Mouse (Mus musculus) limb, embryonic 13.5 days (tissue): ENCODE data around the gene Sox14. TPM values are rescaled to one million over a fixed set of nuclear protein-coding genes. Genes with fewer than 3 reads are reported as not detected.

Experiments
- ATAC-seq: fragments of 200-750 bp; cut with Nextera tagmentation; 2 replicates; pipeline ENCODE4 v1.8.0; 2017; ENCODE audit warnings: low read depth, moderate number of reproducible peaks, moderate TSS enrichment; ENCODE audit not compliant: low FRiP score
- H3K27ac ChIP-seq: fragments of 300-500 bp; sonication (generic); 2 replicates; pipeline ENCODE4 v1.5.1; 2015; ENCODE audit warnings: inconsistent platforms, mild to moderate bottlenecking, moderate library complexity
- H3K27me3 ChIP-seq: fragments of 300-500 bp; sonication (generic); 2 replicates; pipeline ENCODE4 v1.6.1; 2015; ENCODE audit warnings: mild to moderate bottlenecking, inconsistent platforms
- H3K36me3 ChIP-seq: fragments of 300-500 bp; sonication (generic); 2 replicates; pipeline ENCODE4 v1.6.1; 2015; ENCODE audit warnings: inconsistent platforms, mild to moderate bottlenecking, moderate library complexity
- H3K4me1 ChIP-seq: fragments of 300-500 bp; sonication (generic); 2 replicates; pipeline ENCODE4 v1.6.1; 2015; ENCODE audit warnings: inconsistent platforms
- H3K4me2 ChIP-seq: fragments of 300-500 bp; sonication (generic); replicated peaks from 2 replicates; pipeline ENCODE4 v1.6.1; 2015; ENCODE audit warnings: inconsistent platforms, mild to moderate bottlenecking, moderate library complexity
- H3K4me3 ChIP-seq: fragments of 300-500 bp; sonication (generic); 2 replicates; pipeline ENCODE4 v1.5.1; 2015; ENCODE audit warnings: moderate library complexity, mild to moderate bottlenecking, inconsistent platforms
- H3K9ac ChIP-seq: fragments of 300-500 bp; sonication (generic); 2 replicates; pipeline ENCODE4 v1.6.1; 2015; ENCODE audit warnings: mild to moderate bottlenecking, inconsistent platforms
- H3K9me3 ChIP-seq: fragments of 300-500 bp; sonication (generic); 2 replicates; pipeline ENCODE4 v1.6.1; 2016; ENCODE audit warnings: inconsistent platforms
- WGBS: fragments of 180-500 bp; shearing (Covaris S2); methylation state at CpG from one replicate; pipeline ENCODE4 v1.1.7; 2015; 5-methylcytosine and 5-hydroxymethylcytosine counted together
- polyA plus RNA-seq: library from polyadenylated mRNA; unstranded; fragments of >200 nt; fragmentation: Nextera tagmentation; extraction: Ambion mirVana; gene quantifications from 2 replicates; pipeline ENCODE4 v1.2.1, GENCODE M21; 2015

Sox14 gene
- 0.06 and 0.18 TPM in 2 replicates for polyA plus RNA-seq

GRCm38 (mm10) chr9:99875618-99876372, at the start of gene Sox14:
Gene Sox14, minus strand, starts transcription at chr9:99876170.
- WGBS, result 1% methylated on average over 47 of the region's 47 CpGs
- Histone ChIP-seq H3K27me3 (peaks cover 100% of the 10 kb centered on the region), H3K27ac (no peak within 1 kb of the TSS), H3K4me2 (peak within 1 kb of the TSS; percentile 62), H3K9ac (0 out of 2 replicates have a peak within 1 kb of the TSS, but pooled peaks have one; percentile 19), H3K4me1 (peaks cover 45% of the 10 kb centered on the region), H3K36me3 (no peaks in the 10 kb centered on the region), H3K4me3 (peak within 1 kb of the TSS; percentile 36), H3K9me3 (no peaks in the 10 kb centered on the region)
- peak; percentile 62; the same call in 1 of the 2 replicates for ATAC-seq

GRCm38 (mm10) chr9:99879311-99879710, 3.3 kb upstream of the Sox14 start:
- peak overlapping the region; percentile 23; the same call in 1 of the 2 replicates for H3K4me2 ChIP-seq
- H3K9me3 ChIP-seq, result no peaks in the 10 kb centered on the region

GRCm38 (mm10) chr9:99878588-99878987, 2.6 kb upstream of the Sox14 start:
- H3K27ac ChIP-seq, result no peak overlapping the region
- H3K4me1 ChIP-seq, result peaks cover 32% of the 10 kb centered on the region
- H3K27me3 ChIP-seq, result peaks cover 90% of the 10 kb centered on the region
- no peak overlapping the region for H3K4me3 ChIP-seq
- ATAC-seq, result no peak
- no peaks in the 10 kb centered on the region for H3K9me3 ChIP-seq
- no peak overlapping the region for H3K4me2 ChIP-seq
- no peaks in the 10 kb centered on the region for H3K36me3 ChIP-seq
- no peak overlapping the region for H3K9ac ChIP-seq
- WGBS, result 10% methylated on average over 5 of the region's 5 CpGs

More at GRCm38 (mm10) chr9:99879311-99879710, 3.3 kb upstream of the Sox14 start:
- H3K36me3 ChIP-seq, result no peaks in the 10 kb centered on the region
- H3K27ac ChIP-seq, result no peak overlapping the region
- H3K9ac ChIP-seq, result no peak overlapping the region
- H3K27me3 ChIP-seq, result peaks cover 83% of the 10 kb centered on the region
- 1% methylated on average over 14 of the region's 14 CpGs for WGBS
- peak overlapping the region; percentile 10; the same call in 1 of the 2 replicates for H3K4me3 ChIP-seq
- ATAC-seq, result no peak
- peaks cover 32% of the 10 kb centered on the region for H3K4me1 ChIP-seq

GRCm38 (mm10) chr9:99877056-99877546, 1.1 kb upstream of the Sox14 start:
- no peak overlapping the region for H3K27ac ChIP-seq
- H3K4me3 ChIP-seq, result 0 out of 2 replicates have a peak overlapping the region, but pooled peaks have one; percentile 2
- no peak for ATAC-seq
- H3K4me1 ChIP-seq, result peaks cover 32% of the 10 kb centered on the region
- WGBS, result 2% methylated on average over 22 of the region's 22 CpGs
- no peak overlapping the region for H3K9ac ChIP-seq
- no peaks in the 10 kb centered on the region for H3K9me3 ChIP-seq
- peak overlapping the region; percentile 19; the same call in 1 of the 2 replicates for H3K4me2 ChIP-seq
- H3K27me3 ChIP-seq, result peaks cover 100% of the 10 kb centered on the region
- H3K36me3 ChIP-seq, result no peaks in the 10 kb centered on the region

- no peak for ATAC-seq
- under 1% methylated on average over 25 of the region's 25 CpGs for WGBS
- H3K27me3 ChIP-seq, result peaks cover 100% of the 10 kb centered on the region
- peaks cover 38% of the 10 kb centered on the region for H3K4me1 ChIP-seq
- peak overlapping the region; percentile 62 for H3K4me2 ChIP-seq
- no peaks in the 10 kb centered on the region for H3K9me3 ChIP-seq
- no peaks in the 10 kb centered on the region for H3K36me3 ChIP-seq
- no peak overlapping the region for H3K27ac ChIP-seq
- peak overlapping the region; percentile 36 for H3K4me3 ChIP-seq
- H3K9ac ChIP-seq, result no peak overlapping the region
These were observed 544 bp upstream of the Sox14 start for GRCm38 (mm10) chr9:99876373-99877055.

GRCm38 (mm10) chr9:99874735-99875617, 994 bp downstream of the Sox14 start:
- Histone ChIP-seq H3K9ac (0 out of 2 replicates have a peak overlapping the region, but pooled peaks have one; percentile 19), H3K4me3 (peak overlapping the region; percentile 36), H3K4me2 (peak overlapping the region; percentile 62), H3K36me3 (no peaks in the 10 kb centered on the region), H3K9me3 (no peaks in the 10 kb centered on the region), H3K27ac (no peak overlapping the region), H3K4me1 (peaks cover 46% of the 10 kb centered on the region), H3K27me3 (peaks cover 100% of the 10 kb centered on the region)
- no peak for ATAC-seq
- 2% methylated on average over 52 of the region's 52 CpGs for WGBS

- Histone ChIP-seq H3K27me3 (peaks cover 100% of the 10 kb centered on the region), H3K36me3 (no peaks in the 10 kb centered on the region), H3K4me1 (peaks cover 46% of the 10 kb centered on the region), H3K9ac (no peak overlapping the region), H3K27ac (no peak overlapping the region), H3K4me3 (no peak overlapping the region), H3K4me2 (no peak overlapping the region), H3K9me3 (no peaks in the 10 kb centered on the region)
- no peak for ATAC-seq
- WGBS, result 12% methylated on average over 2 of the region's 2 CpGs
These were observed 2.2 kb downstream of the Sox14 start for GRCm38 (mm10) chr9:99873721-99874120.

GRCm38 (mm10) chr9:99873116-99873620, 2.8 kb downstream of the Sox14 start:
- ATAC-seq, result no peak
- peaks cover 50% of the 10 kb centered on the region for H3K4me1 ChIP-seq
- H3K27me3 ChIP-seq, result peaks cover 100% of the 10 kb centered on the region
- no peak overlapping the region for H3K9ac ChIP-seq
- no peak overlapping the region for H3K4me3 ChIP-seq
- 2% methylated on average over 15 of the region's 15 CpGs for whole genome bisulfite sequencing
- H3K27ac ChIP-seq, result no peak overlapping the region
- no peak overlapping the region for H3K4me2 ChIP-seq
- no peaks in the 10 kb centered on the region for H3K9me3 ChIP-seq
- no peaks in the 10 kb centered on the region for H3K36me3 ChIP-seq

- no peak overlapping the region for H3K27ac ChIP-seq
- no peak overlapping the region for H3K9ac ChIP-seq
- ATAC-seq, result no peak
- peak overlapping the region; percentile 31; the same call in 1 of the 2 replicates for H3K4me2 ChIP-seq
- peaks cover 100% of the 10 kb centered on the region for H3K27me3 ChIP-seq
- H3K4me3 ChIP-seq, result 0 out of 2 replicates have a peak overlapping the region, but pooled peaks have one; percentile 13
- 2% methylated on average over 31 of the region's 31 CpGs for WGBS
- H3K9me3 ChIP-seq, result no peaks in the 10 kb centered on the region
- no peaks in the 10 kb centered on the region for H3K36me3 ChIP-seq
- H3K4me1 ChIP-seq, result peaks cover 50% of the 10 kb centered on the region
These were observed 3.5 kb downstream of the Sox14 start for GRCm38 (mm10) chr9:99872204-99873115.

GRCm38 (mm10) chr9:99871556-99872203, 4.3 kb downstream of the Sox14 start:
- H3K4me3 ChIP-seq, result peak overlapping the region; percentile 13
- peak overlapping the region; percentile 31 for H3K4me2 ChIP-seq
- WGBS, result under 1% methylated on average over 34 of the region's 34 CpGs
- H3K27ac ChIP-seq, result no peak overlapping the region
- 0 out of 2 replicates have a peak, but pooled peaks have one; percentile 5 for ATAC-seq
- H3K4me1 ChIP-seq, result peaks cover 45% of the 10 kb centered on the region
- H3K36me3 ChIP-seq, result no peaks in the 10 kb centered on the region
- H3K9me3 ChIP-seq, result no peaks in the 10 kb centered on the region
- H3K27me3 ChIP-seq, result peaks cover 100% of the 10 kb centered on the region
- H3K9ac ChIP-seq, result no peak overlapping the region
